Mouse (Mus musculus): Measurements from ENCODE around the gene Tspan14.

DNA sequence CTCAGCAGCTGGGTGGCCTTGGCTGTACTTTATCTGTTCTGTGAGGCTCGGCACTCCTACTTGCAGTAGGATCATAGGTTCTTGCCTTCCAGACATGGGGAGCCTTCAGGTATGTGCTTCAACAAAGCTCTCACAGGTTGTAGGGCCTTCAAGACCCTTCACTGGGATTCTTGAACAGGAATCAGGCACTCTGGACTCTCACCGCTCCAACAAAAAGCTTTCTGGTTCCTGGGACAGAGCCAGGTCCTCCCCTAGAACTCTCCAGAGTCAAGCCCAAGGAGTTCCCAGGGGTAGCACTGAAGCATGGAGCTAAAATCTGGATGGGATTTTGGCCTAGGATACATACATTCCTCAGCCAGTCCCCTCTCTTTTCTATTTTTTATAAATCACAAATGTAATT, 77.4 kb downstream of the Tspan14 start:
- TF ChIP-seq CTCF (conservative IDR thresholded peaks at IDR 0.05; ENCODE audit: low read length) (no peak), NANOG (IDR thresholded peaks at IDR 0.05; ENCODE audit: borderline replicate concordance, low read length) (no peak)
